Mouse (Mus musculus): ENCODE results near the gene Zcchc4. TPM values are rescaled to one million over a fixed set of nuclear protein-coding genes. Genes with fewer than 3 reads are reported as not detected.
A peak's percentile ranks its signal among the peaks of the same experiment; 100 is the strongest.

Gene Zcchc4
- 8.6 and 11.1 TPM in 2 replicates for polyA plus RNA-seq (2015; fragmentation: Nextera tagmentation; extraction: Ambion mirVana)

- Histone ChIP-seq H3K9me3 (replicated peaks) (no peaks in the 10 kb centered on the region), H3K4me1 (no peaks in the 10 kb centered on the region), H3K27me3 (replicated peaks) (no peaks in the 10 kb centered on the region), H3K4me2 (no peak within 1 kb of the TSS), H3K4me3 (replicated peaks) (no peak within 1 kb of the TSS), H3K27ac (replicated peaks) (no peak within 1 kb of the TSS), H3K36me3 (no peaks in the 10 kb centered on the region), H3K9ac (replicated peaks) (no peak within 1 kb of the TSS)
- ATAC-seq (ENCODE audit: low FRiP score) = no peak
- 73% methylated on average over 8 of the region's 8 CpGs for WGBS
Measured at GRCm38 (mm10) chr5:52775237-52775636, at the start of gene Zcchc4. Gene Zcchc4 (plus strand): TSS chr5:52775409.

GRCm38 (mm10) chr5:52727747-52728146, 47.5 kb upstream of the Zcchc4 start:
- ATAC-seq (ENCODE audit: low FRiP score) = no peak
- no peaks in the 10 kb centered on the region for H3K36me3 ChIP-seq
- no peaks in the 10 kb centered on the region for H3K9me3 ChIP-seq (replicated peaks)
- WGBS = 84% methylated on average over 5 of the region's 5 CpGs
- H3K4me1 ChIP-seq = no peaks in the 10 kb centered on the region
- no peak overlapping the region for H3K4me2 ChIP-seq
- H3K9ac ChIP-seq (replicated peaks) = no peak overlapping the region
- no peak overlapping the region for H3K27ac ChIP-seq (replicated peaks)
- no peaks in the 10 kb centered on the region for H3K27me3 ChIP-seq (replicated peaks)
- H3K4me3 ChIP-seq (replicated peaks) = no peak overlapping the region

GRCm38 (mm10) chr5:52732811-52733210, 42.4 kb upstream of the Zcchc4 start:
- no peak for ATAC-seq (ENCODE audit: low FRiP score)
- Histone ChIP-seq H3K4me3 (replicated peaks) (no peak overlapping the region), H3K27me3 (replicated peaks) (no peaks in the 10 kb centered on the region), H3K36me3 (no peaks in the 10 kb centered on the region), H3K4me1 (no peaks in the 10 kb centered on the region), H3K9ac (replicated peaks) (no peak overlapping the region), H3K9me3 (replicated peaks) (no peaks in the 10 kb centered on the region), H3K27ac (replicated peaks) (no peak overlapping the region), H3K4me2 (no peak overlapping the region)
- WGBS = 79% methylated on average over 4 of the region's 4 CpGs

- H3K36me3 ChIP-seq = no peaks in the 10 kb centered on the region
- no peak overlapping the region for H3K9ac ChIP-seq (replicated peaks)
- WGBS = 67% methylated on average over 3 of the region's 3 CpGs
- no peak overlapping the region for H3K4me3 ChIP-seq (replicated peaks)
- H3K4me2 ChIP-seq = no peak overlapping the region
- no peak overlapping the region for H3K27ac ChIP-seq (replicated peaks)
- H3K9me3 ChIP-seq (replicated peaks) = no peaks in the 10 kb centered on the region
- no peaks in the 10 kb centered on the region for H3K27me3 ChIP-seq (replicated peaks)
- ATAC-seq (ENCODE audit: low FRiP score) = no peak
- H3K4me1 ChIP-seq = no peaks in the 10 kb centered on the region
Measured at GRCm38 (mm10) chr5:52736046-52736445, 39.2 kb upstream of the Zcchc4 start.

GRCm38 (mm10) chr5:52741391-52742111, 33.7 kb upstream of the Zcchc4 start, which contains the start of gene Pi4k2b:
Gene Pi4k2b (plus strand): TSS chr5:52741574.
- Histone ChIP-seq H3K27ac (replicated peaks) (peak within 1 kb of the TSS; percentile 60), H3K36me3 (no peaks in the 10 kb centered on the region), H3K4me1 (peaks cover 8% of the 10 kb centered on the region), H3K9ac (replicated peaks) (peak within 1 kb of the TSS; percentile 57), H3K27me3 (replicated peaks) (no peaks in the 10 kb centered on the region), H3K4me3 (replicated peaks) (peak within 1 kb of the TSS; percentile 76), H3K9me3 (replicated peaks) (no peaks in the 10 kb centered on the region), H3K4me2 (peak within 1 kb of the TSS; percentile 95)
- WGBS = 0% methylated on average over 73 of the region's 75 CpGs
- ATAC-seq (ENCODE audit: low FRiP score) = peak; percentile 91

- H3K4me1 ChIP-seq = peaks cover 8% of the 10 kb centered on the region
- H3K9me3 ChIP-seq (replicated peaks) = no peaks in the 10 kb centered on the region
- H3K36me3 ChIP-seq = no peaks in the 10 kb centered on the region
- ATAC-seq (ENCODE audit: low FRiP score) = peak; percentile 68
- H3K27me3 ChIP-seq (replicated peaks) = no peaks in the 10 kb centered on the region
- H3K27ac ChIP-seq (replicated peaks) = no peak overlapping the region
- H3K4me2 ChIP-seq = peak overlapping the region; percentile 95
- H3K9ac ChIP-seq (replicated peaks) = peak overlapping the region; percentile 57
- H3K4me3 ChIP-seq (replicated peaks) = peak overlapping the region; percentile 76
- whole genome bisulfite sequencing = 4% methylated on average over 17 of the region's 17 CpGs
Measured at GRCm38 (mm10) chr5:52742112-52742813, 32.9 kb upstream of the Zcchc4 start.

- 59% methylated on average over 4 of the region's 4 CpGs for WGBS
- Histone ChIP-seq H3K4me3 (replicated peaks) (no peak overlapping the region), H3K27me3 (replicated peaks) (no peaks in the 10 kb centered on the region), H3K4me2 (peak overlapping the region; percentile 95; the same call in 1 of the 2 replicates), H3K9ac (replicated peaks) (no peak overlapping the region), H3K36me3 (no peaks in the 10 kb centered on the region), H3K9me3 (replicated peaks) (no peaks in the 10 kb centered on the region), H3K4me1 (peaks cover 8% of the 10 kb centered on the region), H3K27ac (replicated peaks) (no peak overlapping the region)
- no peak for ATAC-seq (ENCODE audit: low FRiP score)
Measured at GRCm38 (mm10) chr5:52743231-52743630, 32.0 kb upstream of the Zcchc4 start.

- no peak overlapping the region for H3K4me3 ChIP-seq (replicated peaks)
- no peak overlapping the region for H3K27ac ChIP-seq (replicated peaks)
- no peaks in the 10 kb centered on the region for H3K36me3 ChIP-seq
- H3K9me3 ChIP-seq (replicated peaks) = no peaks in the 10 kb centered on the region
- H3K4me1 ChIP-seq = peaks cover 5% of the 10 kb centered on the region
- H3K27me3 ChIP-seq (replicated peaks) = no peaks in the 10 kb centered on the region
- ATAC-seq (ENCODE audit: low FRiP score) = no peak
- H3K4me2 ChIP-seq = no peak overlapping the region
- no peak overlapping the region for H3K9ac ChIP-seq (replicated peaks)
Measured at GRCm38 (mm10) chr5:52746920-52747319, 28.3 kb upstream of the Zcchc4 start.

GRCm38 (mm10) chr5:52748732-52749131, 26.5 kb upstream of the Zcchc4 start:
- no peaks in the 10 kb centered on the region for H3K9me3 ChIP-seq (replicated peaks)
- H3K4me3 ChIP-seq (replicated peaks) = no peak overlapping the region
- no peak overlapping the region for H3K4me2 ChIP-seq
- no peaks in the 10 kb centered on the region for H3K27me3 ChIP-seq (replicated peaks)
- no peak overlapping the region for H3K27ac ChIP-seq (replicated peaks)
- ATAC-seq (ENCODE audit: low FRiP score) = no peak
- no peaks in the 10 kb centered on the region for H3K4me1 ChIP-seq
- H3K9ac ChIP-seq (replicated peaks) = no peak overlapping the region
- WGBS = 86% methylated on average over 5 of the region's 5 CpGs
- H3K36me3 ChIP-seq = no peaks in the 10 kb centered on the region

GRCm38 (mm10) chr5:52753146-52753545, 22.1 kb upstream of the Zcchc4 start:
- WGBS = 83% methylated on average over 9 of the region's 9 CpGs
- no peak overlapping the region for H3K4me2 ChIP-seq
- H3K27ac ChIP-seq (replicated peaks) = no peak overlapping the region
- no peaks in the 10 kb centered on the region for H3K27me3 ChIP-seq (replicated peaks)
- ATAC-seq (ENCODE audit: low FRiP score) = no peak
- H3K4me1 ChIP-seq = no peaks in the 10 kb centered on the region
- no peak overlapping the region for H3K4me3 ChIP-seq (replicated peaks)
- H3K36me3 ChIP-seq = no peaks in the 10 kb centered on the region
- no peak overlapping the region for H3K9ac ChIP-seq (replicated peaks)
- H3K9me3 ChIP-seq (replicated peaks) = no peaks in the 10 kb centered on the region

GRCm38 (mm10) chr5:52754196-52754595, 21.0 kb upstream of the Zcchc4 start:
- no peaks in the 10 kb centered on the region for H3K4me1 ChIP-seq

GRCm38 (mm10) chr5:52755337-52755736, 19.9 kb upstream of the Zcchc4 start:
- WGBS = 95% methylated on average over 3 of the region's 3 CpGs
- Histone ChIP-seq H3K36me3 (no peaks in the 10 kb centered on the region), H3K9me3 (replicated peaks) (no peaks in the 10 kb centered on the region), H3K4me3 (replicated peaks) (no peak overlapping the region), H3K9ac (replicated peaks) (no peak overlapping the region), H3K4me1 (no peaks in the 10 kb centered on the region), H3K4me2 (no peak overlapping the region), H3K27me3 (replicated peaks) (no peaks in the 10 kb centered on the region), H3K27ac (replicated peaks) (no peak overlapping the region)
- no peak for ATAC-seq (ENCODE audit: low FRiP score)

More at GRCm38 (mm10) chr5:52754196-52754595, 21.0 kb upstream of the Zcchc4 start:
- Histone ChIP-seq H3K9me3 (replicated peaks) (no peaks in the 10 kb centered on the region), H3K27ac (replicated peaks) (no peak overlapping the region), H3K9ac (replicated peaks) (no peak overlapping the region), H3K4me2 (no peak overlapping the region), H3K36me3 (no peaks in the 10 kb centered on the region), H3K27me3 (replicated peaks) (no peaks in the 10 kb centered on the region), H3K4me3 (replicated peaks) (no peak overlapping the region)
- no peak for ATAC-seq (ENCODE audit: low FRiP score)

All from neural tube, embryonic 15.5 days (tissue).